Mouse (Mus musculus) E14TG2a.4 (cell line): Measurements from ENCODE around the gene C2cd2.

Source experiments
- CTCF ChIP-seq: conservative IDR thresholded peaks from 2 replicates; pipeline ENCODE4 v1.5.1; 2014; ENCODE audit warnings: low read length
- NANOG ChIP-seq: IDR thresholded peaks from 2 replicates; pipeline ENCODE4 v1.6.1; 2014; ENCODE audit warnings: borderline replicate concordance, low read length, mixed read lengths

DNA sequence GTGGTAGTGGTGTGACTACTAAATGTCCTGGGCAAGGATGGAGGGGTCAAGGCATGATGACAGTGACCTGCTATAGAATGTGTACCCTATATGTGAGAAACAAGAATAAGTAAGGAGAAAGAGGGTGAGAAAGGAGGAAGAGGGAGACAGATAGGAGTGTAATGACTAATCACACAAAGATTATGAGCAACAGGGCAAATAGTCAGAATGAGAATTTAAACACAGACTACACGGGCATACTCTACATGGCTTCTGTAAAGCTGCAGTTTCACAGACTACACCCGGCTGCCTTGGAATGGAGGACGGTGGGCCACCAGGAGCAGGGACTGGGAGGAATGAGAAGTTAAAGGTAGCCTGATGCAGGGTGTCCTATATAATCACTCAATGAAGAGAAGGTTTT is 84.9 kb downstream of the C2cd2 start:
- TF ChIP-seq CTCF = no peak
- TF ChIP-seq NANOG = no peak
